Mouse (Mus musculus): ENCODE results near the gene Ttc13. TPM values are rescaled to one million over a fixed set of nuclear protein-coding genes. Genes with fewer than 3 reads are reported as not detected.

Ttc13 gene
- polyA plus RNA-seq, 1 experiment from 2014 or later, result 57.7 TPM

DNA sequence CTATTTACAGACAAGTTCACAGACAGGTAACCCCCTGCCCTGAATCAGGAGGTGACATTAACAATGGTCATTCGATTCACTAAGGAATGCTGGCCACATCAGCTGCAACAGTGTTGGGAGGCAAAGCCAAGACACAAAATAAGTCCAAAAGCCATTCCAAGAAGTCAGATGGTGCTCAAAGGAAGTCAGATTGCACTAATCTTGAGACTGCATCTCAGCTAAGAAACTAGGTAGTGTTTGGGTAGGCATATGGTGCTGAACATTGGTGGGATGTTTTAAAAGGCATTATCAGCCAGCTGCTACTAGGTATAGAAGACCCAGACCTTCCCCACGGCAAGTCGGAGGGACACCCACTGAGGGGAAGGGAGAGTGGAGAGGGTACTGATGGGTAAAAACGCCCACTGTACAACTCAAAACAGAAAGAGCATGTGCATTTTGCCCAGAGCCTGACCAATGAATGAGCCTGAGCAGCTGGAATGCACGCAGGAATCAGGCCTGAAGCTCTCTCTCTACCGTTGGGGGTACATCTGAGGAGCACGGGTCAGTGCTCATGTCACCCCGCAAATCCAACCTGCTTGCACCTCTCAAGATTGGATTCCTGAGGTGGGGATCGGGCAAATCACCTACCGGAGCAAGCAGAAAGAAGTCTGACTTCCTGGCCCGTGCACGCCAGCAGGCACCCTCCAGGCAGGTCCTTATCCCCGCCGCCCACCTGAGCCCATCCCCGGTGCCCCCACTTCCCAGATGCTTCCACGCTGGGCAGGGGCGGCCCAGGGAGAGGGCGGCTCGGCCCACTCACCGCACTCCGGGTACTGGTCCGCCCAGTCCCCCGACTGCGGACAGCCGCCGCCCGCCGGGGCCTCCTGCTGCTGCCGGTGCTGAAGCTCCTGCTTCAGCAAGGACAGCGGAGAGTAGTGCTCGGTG, 583 bp downstream of the Ttc13 start:
- DNase-seq (ENCODE audit: low spot score) (peak; percentile 19), ATAC-seq (ENCODE audit: insufficient read depth, low FRiP score, low TSS enrichment) (peak; percentile 60)
- Histone ChIP-seq H3K27ac (ENCODE audit: low read depth, low read length) (no peak overlapping the region; the same call in 1 of the 2 replicates), H3K4me1 (ENCODE audit: control insufficient read depth, insufficient read depth, low read length) (peaks cover 20% of the 10 kb centered on the region), H3K27me3 (ENCODE audit: control insufficient read depth, insufficient read depth, low read length) (no peaks in the 10 kb centered on the region), H3K4me3 (ENCODE audit: low read depth, low read length) (peak overlapping the region; percentile 91), H3K36me3 (ENCODE audit: control insufficient read depth, insufficient read depth, low read length) (0 out of 2 replicates have a peak, but pooled peaks cover 2% of the 10 kb centered on the region), H3K4me2 (ENCODE audit: low read depth) (peak overlapping the region; percentile 85), H3K9ac (ENCODE audit: low read length) (peak overlapping the region; percentile 77), H3K9me3 (ENCODE audit: control insufficient read depth, low read length) (no peaks in the 10 kb centered on the region)
- 3% methylated on average over 24 of the region's 31 CpGs for WGBS

DNA sequence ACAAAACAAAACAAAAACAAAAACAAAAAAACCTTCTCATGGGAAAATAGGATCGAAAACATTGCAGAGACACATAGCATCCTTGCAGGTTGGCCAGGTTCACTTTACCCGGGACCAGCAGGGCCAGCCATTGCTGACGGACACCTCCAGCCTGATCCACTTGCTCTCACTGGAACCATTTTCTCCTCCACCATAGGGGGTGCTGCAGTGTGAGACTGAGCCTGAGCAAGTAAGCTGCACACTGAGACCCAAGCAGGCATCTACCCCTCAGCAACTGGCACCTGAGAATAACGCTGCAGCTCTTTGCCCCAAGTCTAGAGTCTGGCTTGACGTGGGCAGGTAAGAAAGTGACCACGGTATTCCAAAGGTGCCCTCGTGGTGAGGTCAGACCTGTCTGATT, 1.6 kb downstream of the Ttc13 start:
- no peaks in the 10 kb centered on the region for H3K36me3 ChIP-seq (ENCODE audit: control insufficient read depth, insufficient read depth, low read length)
- no peak overlapping the region; the same call in 1 of the 2 replicates for H3K4me2 ChIP-seq (ENCODE audit: low read depth)
- no peak overlapping the region for H3K9ac ChIP-seq (ENCODE audit: low read length)
- WGBS, result 81% methylated on average over 7 of the region's 7 CpGs
- H3K27me3 ChIP-seq (ENCODE audit: control insufficient read depth, insufficient read depth, low read length), result no peaks in the 10 kb centered on the region
- no peak overlapping the region for H3K4me3 ChIP-seq (ENCODE audit: low read depth, low read length)
- H3K4me1 ChIP-seq (ENCODE audit: control insufficient read depth, insufficient read depth, low read length), result peaks cover 20% of the 10 kb centered on the region
- DNase-seq (ENCODE audit: low spot score) (no peak), ATAC-seq (ENCODE audit: insufficient read depth, low FRiP score, low TSS enrichment) (no peak)
- H3K27ac ChIP-seq (ENCODE audit: low read depth, low read length), result no peak overlapping the region
- H3K9me3 ChIP-seq (ENCODE audit: control insufficient read depth, low read length), result no peaks in the 10 kb centered on the region

DNA sequence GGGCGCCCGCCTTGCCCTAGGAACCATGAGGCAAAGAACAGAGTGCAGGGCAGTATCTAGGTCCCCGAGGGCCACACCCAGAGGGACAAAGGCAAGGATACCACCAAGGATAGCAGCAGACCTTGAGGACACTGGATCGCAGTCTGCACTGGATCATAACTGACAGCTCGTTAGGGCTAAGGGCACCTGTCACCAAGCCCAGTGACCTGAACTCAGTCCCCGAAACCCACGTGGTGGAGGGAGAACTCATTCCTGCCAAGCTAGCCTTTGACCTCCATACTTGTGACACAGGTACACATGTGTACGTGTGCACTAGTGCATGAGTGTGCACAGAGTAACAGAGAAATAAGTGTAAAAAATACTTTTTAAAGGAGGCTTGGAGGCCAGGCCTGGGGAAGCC, 6.0 kb downstream of the Ttc13 start:
- H3K36me3 ChIP-seq (ENCODE audit: control insufficient read depth, insufficient read depth, low read length), result peaks cover 8% of the 10 kb centered on the region; the same call in 1 of the 2 replicates
- no peaks in the 10 kb centered on the region for H3K27me3 ChIP-seq (ENCODE audit: control insufficient read depth, insufficient read depth, low read length)
- H3K4me1 ChIP-seq (ENCODE audit: control insufficient read depth, insufficient read depth, low read length), result peaks cover 7% of the 10 kb centered on the region
- no peak overlapping the region for H3K4me3 ChIP-seq (ENCODE audit: low read depth, low read length)
- H3K4me2 ChIP-seq (ENCODE audit: low read depth), result no peak overlapping the region
- no peaks in the 10 kb centered on the region for H3K9me3 ChIP-seq (ENCODE audit: control insufficient read depth, low read length)
- H3K9ac ChIP-seq (ENCODE audit: low read length), result no peak overlapping the region
- no peak overlapping the region for H3K27ac ChIP-seq (ENCODE audit: low read depth, low read length)
- WGBS, result 91% methylated on average over 8 of the region's 8 CpGs
- ATAC-seq (ENCODE audit: insufficient read depth, low FRiP score, low TSS enrichment), result no peak
- no peak for DNase-seq (ENCODE audit: low spot score)

DNA sequence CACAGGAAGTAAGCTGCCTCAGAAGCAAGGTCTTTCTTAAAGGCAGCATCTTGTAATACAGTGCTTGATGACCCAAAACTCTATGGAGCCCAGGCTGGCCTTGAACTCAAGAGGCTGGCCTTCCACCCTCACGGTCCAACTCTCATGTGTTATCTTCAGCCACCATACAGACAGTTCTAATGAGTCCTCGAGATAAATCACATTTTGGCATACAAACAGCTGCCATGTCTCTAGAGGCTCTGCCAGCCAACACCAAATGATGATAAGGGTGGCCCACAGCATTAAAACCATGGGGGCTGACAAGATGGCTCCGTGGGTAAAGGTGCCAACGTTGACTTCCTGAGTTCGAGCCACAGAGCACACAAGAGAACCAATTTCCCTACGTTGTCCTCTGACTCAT, 8.6 kb downstream of the Ttc13 start:
- Histone ChIP-seq H3K4me2 (ENCODE audit: low read depth) (no peak overlapping the region), H3K9me3 (ENCODE audit: control insufficient read depth, low read length) (no peaks in the 10 kb centered on the region), H3K9ac (ENCODE audit: low read length) (no peak overlapping the region), H3K27ac (ENCODE audit: low read depth, low read length) (no peak overlapping the region), H3K27me3 (ENCODE audit: control insufficient read depth, insufficient read depth, low read length) (no peaks in the 10 kb centered on the region), H3K36me3 (ENCODE audit: control insufficient read depth, insufficient read depth, low read length) (peaks cover 8% of the 10 kb centered on the region; the same call in 1 of the 2 replicates), H3K4me3 (ENCODE audit: low read depth, low read length) (no peak overlapping the region), H3K4me1 (ENCODE audit: control insufficient read depth, insufficient read depth, low read length) (no peaks in the 10 kb centered on the region)
- WGBS, result 94% methylated on average over 6 of the region's 6 CpGs
- DNase-seq (ENCODE audit: low spot score) (no peak), ATAC-seq (ENCODE audit: insufficient read depth, low FRiP score, low TSS enrichment) (no peak)

DNA sequence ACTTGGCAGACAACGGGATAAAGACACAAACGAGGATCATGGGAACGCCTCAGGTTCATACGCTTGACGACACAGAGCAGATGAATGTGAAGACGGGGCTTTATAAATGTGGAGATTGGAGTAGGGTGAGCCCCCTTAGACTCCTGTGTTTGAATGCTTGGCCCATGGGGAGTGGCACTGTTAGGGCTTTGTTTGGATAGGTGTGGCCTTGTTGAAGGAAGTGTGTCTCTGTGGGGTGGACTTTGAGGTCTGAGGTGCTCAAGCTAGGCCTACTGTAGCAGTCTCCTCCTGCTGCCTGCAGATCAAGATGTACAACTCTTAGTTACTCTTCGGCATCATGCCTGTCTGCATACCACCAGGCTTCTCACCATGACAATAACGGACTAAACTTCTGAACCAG, 16.0 kb downstream of the Ttc13 start:
- 93% methylated on average over 8 of the region's 8 CpGs for WGBS
- DNase-seq (ENCODE audit: low spot score) (no peak), ATAC-seq (ENCODE audit: insufficient read depth, low FRiP score, low TSS enrichment) (no peak)
- no peaks in the 10 kb centered on the region for H3K4me1 ChIP-seq (ENCODE audit: control insufficient read depth, insufficient read depth, low read length)
- no peaks in the 10 kb centered on the region for H3K9me3 ChIP-seq (ENCODE audit: control insufficient read depth, low read length)
- no peak overlapping the region for H3K4me3 ChIP-seq (ENCODE audit: low read depth, low read length)
- H3K27ac ChIP-seq (ENCODE audit: low read depth, low read length), result no peak overlapping the region
- peaks cover 2% of the 10 kb centered on the region for H3K36me3 ChIP-seq (ENCODE audit: control insufficient read depth, insufficient read depth, low read length)
- H3K27me3 ChIP-seq (ENCODE audit: control insufficient read depth, insufficient read depth, low read length), result no peaks in the 10 kb centered on the region
- H3K9ac ChIP-seq (ENCODE audit: low read length), result no peak overlapping the region
- H3K4me2 ChIP-seq (ENCODE audit: low read depth), result no peak overlapping the region

DNA sequence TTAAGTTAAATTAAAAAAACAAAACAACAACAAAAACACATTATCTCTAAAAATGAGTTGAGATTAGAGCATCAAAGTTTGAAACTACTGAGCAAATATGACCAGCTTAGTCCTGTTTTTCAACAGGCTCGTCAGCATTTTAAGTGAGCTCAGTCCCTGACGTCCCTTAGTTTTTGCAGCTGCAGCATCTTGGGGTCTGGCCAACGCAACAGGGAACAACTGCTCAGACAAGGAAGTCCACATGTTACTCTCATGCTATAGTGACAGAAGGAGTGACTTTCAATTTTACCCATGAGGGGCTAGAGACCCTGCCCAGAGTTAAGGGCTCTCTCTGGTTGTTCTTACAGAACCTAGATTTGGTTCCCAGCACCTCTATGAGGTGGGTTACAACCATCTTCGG, 17.4 kb downstream of the Ttc13 start:
- DNase-seq (ENCODE audit: low spot score), result no peak
- Histone ChIP-seq H3K9ac (ENCODE audit: low read length) (no peak overlapping the region), H3K27me3 (ENCODE audit: control insufficient read depth, insufficient read depth, low read length) (no peaks in the 10 kb centered on the region), H3K9me3 (ENCODE audit: control insufficient read depth, low read length) (no peaks in the 10 kb centered on the region), H3K4me3 (ENCODE audit: low read depth, low read length) (no peak overlapping the region), H3K4me2 (ENCODE audit: low read depth) (no peak overlapping the region), H3K27ac (ENCODE audit: low read depth, low read length) (no peak overlapping the region), H3K4me1 (ENCODE audit: control insufficient read depth, insufficient read depth, low read length) (no peaks in the 10 kb centered on the region), H3K36me3 (ENCODE audit: control insufficient read depth, insufficient read depth, low read length) (peaks cover 2% of the 10 kb centered on the region)
- ATAC-seq (ENCODE audit: insufficient read depth, low FRiP score, low TSS enrichment), result no peak
- WGBS, result 92% methylated on average over 4 of the region's 4 CpGs

DNA sequence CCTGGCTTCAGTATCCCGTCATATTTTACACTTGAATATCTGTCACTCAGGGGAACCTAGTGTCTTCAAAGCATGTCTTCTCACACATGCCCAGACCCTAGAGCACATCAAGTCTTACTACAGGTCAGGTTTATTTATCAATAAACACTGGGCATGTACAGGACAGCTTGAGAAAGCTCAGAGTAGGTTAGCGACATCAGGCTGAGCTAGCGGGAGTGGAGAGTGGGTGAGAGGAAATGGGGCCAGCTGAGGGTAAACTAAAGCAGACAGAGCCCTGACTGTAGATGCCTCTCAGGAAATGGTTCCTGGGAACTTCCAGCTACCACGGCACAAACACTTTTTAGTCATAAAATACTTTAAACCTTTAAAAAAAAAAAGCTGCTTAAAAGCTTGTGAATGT, 18.3 kb downstream of the Ttc13 start:
- no peak overlapping the region for H3K27ac ChIP-seq (ENCODE audit: low read depth, low read length)
- WGBS, result 89% methylated on average over 4 of the region's 4 CpGs
- H3K9me3 ChIP-seq (ENCODE audit: control insufficient read depth, low read length), result no peaks in the 10 kb centered on the region
- no peaks in the 10 kb centered on the region for H3K4me1 ChIP-seq (ENCODE audit: control insufficient read depth, insufficient read depth, low read length)
- DNase-seq (ENCODE audit: low spot score) (no peak), ATAC-seq (ENCODE audit: insufficient read depth, low FRiP score, low TSS enrichment) (no peak)
- no peaks in the 10 kb centered on the region for H3K27me3 ChIP-seq (ENCODE audit: control insufficient read depth, insufficient read depth, low read length)
- H3K36me3 ChIP-seq (ENCODE audit: control insufficient read depth, insufficient read depth, low read length), result peaks cover 2% of the 10 kb centered on the region
- H3K4me2 ChIP-seq (ENCODE audit: low read depth), result no peak overlapping the region
- H3K9ac ChIP-seq (ENCODE audit: low read length), result no peak overlapping the region
- no peak overlapping the region for H3K4me3 ChIP-seq (ENCODE audit: low read depth, low read length)

DNA sequence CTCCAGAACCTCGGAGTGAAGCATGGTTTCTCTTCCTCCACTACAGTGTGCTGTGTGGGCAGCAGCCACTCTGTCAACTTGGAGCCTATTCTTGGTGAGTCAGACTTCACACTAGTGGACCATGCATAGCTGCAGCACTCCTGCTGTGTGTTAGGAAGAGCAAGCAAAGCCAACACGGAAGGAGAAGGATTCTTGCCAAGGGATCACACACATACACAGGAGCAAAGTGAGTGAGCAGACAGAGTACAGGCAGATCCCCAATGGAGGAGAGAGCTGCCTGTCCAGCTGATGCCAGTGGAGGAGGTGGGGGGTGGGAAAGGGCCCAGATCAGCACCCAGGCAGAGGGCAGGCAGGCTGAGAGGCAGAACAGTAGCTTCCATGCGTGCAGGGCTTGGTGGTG, 19.6 kb downstream of the Ttc13 start:
- Histone ChIP-seq H3K4me1 (ENCODE audit: control insufficient read depth, insufficient read depth, low read length) (no peaks in the 10 kb centered on the region), H3K4me2 (ENCODE audit: low read depth) (no peak overlapping the region), H3K27me3 (ENCODE audit: control insufficient read depth, insufficient read depth, low read length) (no peaks in the 10 kb centered on the region), H3K9ac (ENCODE audit: low read length) (no peak overlapping the region), H3K4me3 (ENCODE audit: low read depth, low read length) (no peak overlapping the region), H3K36me3 (ENCODE audit: control insufficient read depth, insufficient read depth, low read length) (peaks cover 2% of the 10 kb centered on the region), H3K9me3 (ENCODE audit: control insufficient read depth, low read length) (no peaks in the 10 kb centered on the region), H3K27ac (ENCODE audit: low read depth, low read length) (no peak overlapping the region)
- ATAC-seq (ENCODE audit: insufficient read depth, low FRiP score, low TSS enrichment) (no peak), DNase-seq (ENCODE audit: low spot score) (no peak)
- 91% methylated on average over 3 of the region's 3 CpGs for WGBS

DNA sequence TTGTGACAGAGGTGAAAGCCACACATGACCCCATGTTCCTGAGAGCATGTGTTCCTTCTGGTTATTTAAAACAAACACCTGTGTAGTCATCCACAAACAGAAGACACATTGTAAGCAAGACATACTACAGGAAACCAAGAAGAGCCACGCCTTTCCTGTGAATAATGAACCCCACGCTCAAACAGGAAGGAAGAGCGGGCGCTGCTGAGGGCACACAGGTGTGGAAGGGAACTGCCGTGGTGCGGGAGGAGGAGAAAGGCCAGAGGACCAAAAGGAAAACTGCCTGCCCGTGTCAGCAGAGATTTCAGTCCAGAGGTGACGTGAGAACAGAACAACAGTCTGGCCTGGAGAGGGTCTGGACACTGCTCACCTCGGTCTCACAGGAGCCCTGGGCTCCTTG, 20.8 kb downstream of the Ttc13 start:
- H3K36me3 ChIP-seq (ENCODE audit: control insufficient read depth, insufficient read depth, low read length), result peaks cover 2% of the 10 kb centered on the region; the same call in 1 of the 2 replicates
- no peak overlapping the region for H3K4me2 ChIP-seq (ENCODE audit: low read depth)
- no peaks in the 10 kb centered on the region for H3K9me3 ChIP-seq (ENCODE audit: control insufficient read depth, low read length)
- no peak overlapping the region for H3K9ac ChIP-seq (ENCODE audit: low read length)
- DNase-seq (ENCODE audit: low spot score) (no peak), ATAC-seq (ENCODE audit: insufficient read depth, low FRiP score, low TSS enrichment) (no peak)
- H3K27ac ChIP-seq (ENCODE audit: low read depth, low read length), result no peak overlapping the region
- no peaks in the 10 kb centered on the region for H3K4me1 ChIP-seq (ENCODE audit: control insufficient read depth, insufficient read depth, low read length)
- H3K27me3 ChIP-seq (ENCODE audit: control insufficient read depth, insufficient read depth, low read length), result no peaks in the 10 kb centered on the region
- no peak overlapping the region for H3K4me3 ChIP-seq (ENCODE audit: low read depth, low read length)
- 90% methylated on average over 9 of the region's 9 CpGs for WGBS
